Mouse (Mus musculus) intestine, embryonic 14.5 days (tissue): Measurements from ENCODE around the gene Bbof1. TPM values are rescaled to one million over a fixed set of nuclear protein-coding genes. Genes with fewer than 3 reads are reported as not detected.
A peak's percentile ranks its signal among the peaks of the same experiment; 100 is the strongest.

Experiments used
- ATAC-seq: fragments of 200-750 bp; cut with Nextera tagmentation; replicated peaks from 2 replicates; pipeline ENCODE4 v1.8.0; 2017; ENCODE audit warnings: low read depth, moderate number of reproducible peaks, moderate TSS enrichment, moderate library complexity; ENCODE audit not compliant: low FRiP score, low TSS enrichment
- DNase-seq: peaks from one replicate; pipeline ENCODE4 v3.0.0-alpha.2; 2018; ENCODE audit warnings: low spot score
- H3K27ac ChIP-seq: fragments of 300-500 bp; sonication (generic); 2 replicates; pipeline ENCODE4 v1.5.1; 2014; ENCODE audit warnings: low read depth, mild to moderate bottlenecking, control low read depth
- H3K27me3 ChIP-seq: fragments of 300-500 bp; sonication (generic); replicated peaks from 2 replicates; pipeline ENCODE4 v1.6.1; 2014; ENCODE audit warnings: low read length, control low read depth; ENCODE audit not compliant: control insufficient read depth, insufficient read depth
- H3K36me3 ChIP-seq: fragments of 300-500 bp; sonication (generic); 2 replicates; pipeline ENCODE4 v1.6.1; 2014; ENCODE audit warnings: low read length, control low read depth; ENCODE audit not compliant: control insufficient read depth, insufficient read depth
- H3K4me1 ChIP-seq: fragments of 300-500 bp; sonication (generic); replicated peaks from 2 replicates; pipeline ENCODE4 v1.6.1; 2014; ENCODE audit warnings: low read length, control low read depth, mixed read lengths; ENCODE audit not compliant: control insufficient read depth, insufficient read depth
- H3K4me2 ChIP-seq: fragments of 300-500 bp; sonication (generic); 2 replicates; pipeline ENCODE4 v1.6.1; 2014; ENCODE audit warnings: low read length
- H3K4me3 ChIP-seq: fragments of 300-500 bp; sonication (generic); 2 replicates; pipeline ENCODE4 v1.5.1; 2014; ENCODE audit warnings: low read depth, low read length, control low read depth, mixed read lengths
- H3K9ac ChIP-seq: fragments of 300-500 bp; sonication (generic); 2 replicates; pipeline ENCODE4 v1.6.1; 2014; ENCODE audit warnings: mild to moderate bottlenecking, low read length
- H3K9me3 ChIP-seq: fragments of 300-500 bp; sonication (generic); 2 replicates; pipeline ENCODE4 v1.6.1; 2016; ENCODE audit warnings: low read length, control low read depth; ENCODE audit not compliant: control insufficient read depth
- WGBS: fragments of 180-500 bp; shearing (Covaris S2); extraction: QIAGEN DNeasy Blood & Tissue Kit; methylation state at CpG from one replicate; pipeline ENCODE4 v1.1.7; 2014; 5-methylcytosine and 5-hydroxymethylcytosine counted together
- polyA plus RNA-seq: library from polyadenylated mRNA; unstranded; fragments of >200 nt; fragmentation: Nextera tagmentation; extraction: Ambion mirVana; gene quantifications from 2 replicates; pipeline ENCODE4 v1.2.1, GENCODE M21; 2014

Gene Bbof1
- polyA plus RNA-seq, 1 experiment from 2014 or later = 1.2 TPM

DNA sequence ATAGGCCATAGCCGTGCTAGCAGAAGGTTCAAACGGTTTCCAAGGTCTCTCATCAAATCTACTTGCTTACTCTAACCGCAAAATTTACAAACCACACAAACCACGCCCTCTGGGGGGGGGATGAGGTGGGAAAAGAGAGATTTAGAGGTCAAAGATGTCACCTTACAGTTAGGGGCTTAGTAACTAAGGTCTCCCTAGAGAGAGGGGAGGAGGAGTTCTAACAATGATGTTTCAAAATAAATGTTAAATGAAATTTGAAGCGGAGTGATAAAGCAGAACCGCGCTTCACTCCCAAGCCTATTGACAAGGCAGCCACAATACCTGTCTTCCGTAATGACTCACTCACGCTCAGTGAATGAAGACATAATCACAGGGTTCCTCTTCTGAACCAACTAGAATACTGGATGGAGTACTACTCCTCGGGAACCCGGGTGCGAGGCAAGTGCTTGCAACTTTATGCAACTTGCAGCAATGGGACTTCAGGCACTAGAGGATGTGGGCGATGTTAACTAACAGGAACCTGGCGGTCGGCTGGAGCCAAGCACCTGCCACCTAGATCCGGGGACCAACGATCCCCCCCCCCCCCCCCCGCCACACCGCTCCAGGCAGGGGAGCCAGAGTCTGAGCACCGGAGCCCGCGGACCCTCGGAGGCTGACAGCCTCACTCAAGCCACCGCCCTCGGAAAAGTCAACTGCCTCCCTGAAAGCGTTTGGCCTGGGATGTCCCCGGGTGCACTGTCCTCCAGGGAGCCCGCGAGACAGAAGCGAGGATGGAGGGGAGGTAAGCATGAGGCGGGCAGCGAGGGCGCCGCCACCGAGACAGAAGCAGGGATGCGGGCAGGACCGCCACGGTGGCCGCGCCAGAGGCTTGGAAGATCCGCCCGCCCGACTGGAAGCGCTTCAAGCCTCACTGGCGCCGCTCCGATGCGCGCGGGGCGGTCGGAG lies 725 bp upstream of the Bbof1 start:
- no peak for DNase-seq
- Histone ChIP-seq H3K4me1 (peaks cover 5% of the 10 kb centered on the region; the same call in 1 of the 2 replicates), H3K36me3 (no peaks in the 10 kb centered on the region), H3K27ac (peak overlapping the region; percentile 59), H3K9ac (peak overlapping the region; percentile 67), H3K4me3 (peak overlapping the region; percentile 66), H3K4me2 (peak overlapping the region; percentile 65), H3K9me3 (no peaks in the 10 kb centered on the region), H3K27me3 (no peaks in the 10 kb centered on the region)
- 2% methylated on average over 52 of the region's 52 CpGs for WGBS
- ATAC-seq = peak; percentile 63

DNA sequence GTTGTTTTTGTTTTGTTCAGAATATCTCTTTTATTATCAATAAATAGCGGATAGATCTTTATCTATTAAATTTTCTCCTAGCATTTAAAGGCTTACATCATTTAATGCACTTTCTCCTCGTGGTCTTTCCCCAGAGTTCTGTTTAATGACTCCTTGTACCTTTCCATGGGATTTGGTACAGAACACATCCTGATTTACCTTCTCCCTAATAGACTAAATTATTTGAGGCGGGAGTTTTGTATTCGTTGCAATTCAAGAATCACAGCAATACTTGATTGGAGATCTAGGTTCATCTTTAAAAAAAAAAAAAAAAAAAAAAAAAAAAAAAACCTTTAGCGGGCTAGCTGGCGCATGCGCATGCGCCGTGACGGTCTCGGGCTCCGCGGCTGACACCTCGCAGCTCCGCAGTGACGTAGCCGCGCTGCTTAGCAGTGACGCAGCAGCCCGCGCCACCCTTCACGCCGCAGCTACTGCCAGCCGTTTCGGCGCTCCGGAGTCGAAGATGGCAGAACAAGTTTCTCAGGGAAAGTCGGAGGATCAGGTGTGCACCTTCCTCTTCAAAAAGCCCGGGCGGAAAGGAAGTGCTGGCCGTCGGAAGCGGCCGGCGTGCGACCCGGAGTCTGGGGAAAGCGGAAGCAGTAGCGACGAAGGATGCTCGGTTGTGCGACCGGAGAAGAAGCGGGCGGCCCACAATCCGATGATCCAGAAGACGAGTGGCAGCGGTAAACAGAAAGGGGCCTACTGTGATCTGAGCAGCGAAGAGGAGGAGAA lies 8.1 kb downstream of the Bbof1 start, which contains the start of gene Rnf113a2:
TSS of gene Rnf113a2 (plus strand) at position 363 of the 771 bp plus-strand sequence.
- 3% methylated on average over 50 of the region's 50 CpGs for WGBS
- H3K4me3 ChIP-seq = peak within 1 kb of the TSS; percentile 59
- H3K27me3 ChIP-seq = no peaks in the 10 kb centered on the region
- DNase-seq = peak; percentile 90
- peak within 1 kb of the TSS; percentile 68 for H3K9ac ChIP-seq
- H3K4me2 ChIP-seq = peak within 1 kb of the TSS; percentile 80
- peak within 1 kb of the TSS; percentile 59 for H3K27ac ChIP-seq
- peaks cover 2% of the 10 kb centered on the region; the same call in 1 of the 2 replicates for H3K9me3 ChIP-seq
- peak; percentile 89; the same call in 1 of the 2 replicates for ATAC-seq
- H3K4me1 ChIP-seq = 0 out of 2 replicates have a peak, but pooled peaks cover 3% of the 10 kb centered on the region
- no peaks in the 10 kb centered on the region for H3K36me3 ChIP-seq

DNA sequence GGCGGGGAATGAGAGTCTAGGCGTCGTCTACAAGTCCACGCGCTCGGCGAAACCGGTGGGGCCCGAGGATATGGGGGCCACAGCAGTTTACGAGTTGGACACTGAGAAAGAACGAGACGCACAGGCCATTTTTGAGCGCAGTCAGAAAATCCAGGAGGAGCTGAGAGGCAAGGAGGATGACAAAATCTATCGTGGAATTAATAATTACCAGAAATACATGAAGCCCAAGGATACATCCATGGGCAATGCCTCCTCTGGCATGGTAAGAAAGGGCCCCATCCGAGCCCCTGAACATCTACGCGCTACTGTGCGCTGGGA lies 8.7 kb downstream of the Bbof1 start:
- DNase-seq = no peak
- Histone ChIP-seq H3K36me3 (no peaks in the 10 kb centered on the region), H3K4me2 (peak overlapping the region; percentile 80), H3K4me3 (peak overlapping the region; percentile 59), H3K9ac (peak overlapping the region; percentile 68), H3K27ac (peak overlapping the region; percentile 59), H3K9me3 (peaks cover 2% of the 10 kb centered on the region; the same call in 1 of the 2 replicates), H3K27me3 (no peaks in the 10 kb centered on the region), H3K4me1 (0 out of 2 replicates have a peak, but pooled peaks cover 3% of the 10 kb centered on the region)
- 37% methylated on average over 18 of the region's 18 CpGs for WGBS
- ATAC-seq = 0 out of 2 replicates have a peak, but pooled peaks have one; percentile 15

DNA sequence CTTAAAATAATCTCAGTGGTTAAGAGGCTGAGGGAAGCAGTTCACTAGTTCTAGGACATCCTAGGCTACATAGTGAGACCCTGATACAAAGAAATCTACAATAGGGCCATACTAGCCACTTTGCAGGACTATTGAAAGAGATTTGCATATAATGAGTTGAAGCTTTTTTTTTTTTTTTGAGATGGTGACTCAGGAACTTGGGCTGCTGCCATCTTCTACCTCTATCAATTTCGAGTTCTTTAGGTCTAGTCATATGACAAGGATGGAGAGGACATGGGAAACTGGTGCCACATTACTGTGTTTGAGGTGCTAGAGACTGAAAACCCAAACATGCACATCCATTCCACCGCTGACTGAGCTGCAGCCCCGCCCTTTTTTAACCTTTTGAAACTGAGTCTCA lies 15.1 kb downstream of the Bbof1 start:
- ATAC-seq = no peak

DNA sequence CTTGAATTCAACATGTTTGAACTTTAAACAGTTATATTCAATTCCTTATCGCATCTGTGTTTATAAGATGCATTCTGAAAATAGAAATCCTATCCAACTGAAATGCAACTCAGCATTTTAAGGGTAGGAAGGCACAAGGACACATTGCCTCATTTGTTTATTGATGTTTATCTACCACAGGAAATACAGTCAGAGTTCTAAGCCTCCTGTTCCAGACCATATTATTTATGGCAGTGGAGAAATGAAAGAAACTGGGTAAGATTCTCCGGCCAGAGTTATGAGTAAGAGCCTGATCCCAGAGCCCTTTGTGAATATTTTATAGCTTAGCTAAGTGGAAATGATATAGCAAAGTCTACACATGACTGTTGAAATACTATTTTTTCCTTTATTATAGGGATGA lies 21.0 kb downstream of the Bbof1 start:
- Histone ChIP-seq H3K27me3 (no peaks in the 10 kb centered on the region), H3K4me2 (no peak overlapping the region), H3K4me1 (no peaks in the 10 kb centered on the region), H3K4me3 (no peak overlapping the region), H3K9ac (no peak overlapping the region), H3K9me3 (no peaks in the 10 kb centered on the region), H3K36me3 (peaks cover 14% of the 10 kb centered on the region; the same call in 1 of the 2 replicates), H3K27ac (no peak overlapping the region)
- no peak for ATAC-seq
- DNase-seq = no peak
- WGBS = 72% methylated on average over 2 of the region's 2 CpGs

More for the DNA sequence above, 15.1 kb downstream of the Bbof1 start:
- H3K4me3 ChIP-seq = no peak overlapping the region
- no peaks in the 10 kb centered on the region for H3K4me1 ChIP-seq
- no peak for DNase-seq
- H3K4me2 ChIP-seq = no peak overlapping the region
- no peaks in the 10 kb centered on the region for H3K36me3 ChIP-seq
- no peak overlapping the region for H3K9ac ChIP-seq
- no peak overlapping the region for H3K27ac ChIP-seq
- H3K9me3 ChIP-seq = no peaks in the 10 kb centered on the region
- 67% methylated on average over 3 of the region's 3 CpGs for WGBS
- H3K27me3 ChIP-seq = no peaks in the 10 kb centered on the region

DNA sequence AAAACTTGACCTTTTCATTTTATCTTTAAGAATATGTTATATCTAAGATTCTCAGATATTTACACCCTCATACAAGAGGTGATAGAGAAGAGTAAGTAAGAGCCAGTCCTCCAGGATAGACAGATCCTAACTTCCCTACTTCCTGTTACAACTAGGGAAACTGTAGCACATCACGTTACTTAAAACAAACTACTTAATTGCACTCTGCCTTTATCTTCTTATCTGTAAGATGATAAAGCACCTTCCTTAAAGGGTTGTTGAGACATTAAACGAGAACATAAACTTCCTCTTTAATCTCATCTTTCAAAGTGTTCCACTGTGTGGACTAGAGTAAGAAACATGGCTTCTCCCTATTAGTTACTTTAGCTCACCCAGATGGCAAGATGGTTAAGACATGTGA lies 29.8 kb downstream of the Bbof1 start:
- ATAC-seq (no peak), DNase-seq (no peak)
- Histone ChIP-seq H3K9me3 (no peaks in the 10 kb centered on the region), H3K4me3 (no peak overlapping the region), H3K4me1 (no peaks in the 10 kb centered on the region), H3K9ac (no peak overlapping the region), H3K27me3 (no peaks in the 10 kb centered on the region), H3K27ac (no peak overlapping the region), H3K4me2 (no peak overlapping the region), H3K36me3 (peaks cover under 1% of the 10 kb centered on the region; the same call in 1 of the 2 replicates)
- WGBS = 45% methylated on average over 2 of the region's 2 CpGs

DNA sequence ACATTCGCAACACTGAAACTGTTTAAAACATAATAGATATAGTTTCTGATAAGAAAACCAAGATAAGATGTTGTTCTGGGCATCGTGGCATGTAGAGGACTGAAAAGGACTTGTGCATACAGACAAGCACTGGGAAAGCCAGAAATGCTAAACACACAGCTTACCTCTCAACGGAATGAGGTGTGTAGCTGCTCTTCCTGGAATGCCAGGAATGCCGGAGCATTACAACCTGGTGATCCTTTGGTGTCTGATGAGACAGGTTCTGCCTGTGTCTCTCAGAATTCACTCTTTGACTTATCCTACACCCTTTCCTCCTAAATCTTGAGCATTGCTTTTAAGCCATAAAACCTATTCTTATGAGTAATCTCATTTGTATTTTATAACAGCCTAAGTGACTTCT lies 33.7 kb downstream of the Bbof1 start:
- Histone ChIP-seq H3K27ac (no peak overlapping the region), H3K36me3 (no peaks in the 10 kb centered on the region), H3K9me3 (no peaks in the 10 kb centered on the region), H3K4me3 (no peak overlapping the region), H3K9ac (no peak overlapping the region), H3K4me2 (no peak overlapping the region), H3K4me1 (no peaks in the 10 kb centered on the region), H3K27me3 (no peaks in the 10 kb centered on the region)
- 64% methylated on average over 4 of the region's 4 CpGs for WGBS
- ATAC-seq (no peak), DNase-seq (no peak)

DNA sequence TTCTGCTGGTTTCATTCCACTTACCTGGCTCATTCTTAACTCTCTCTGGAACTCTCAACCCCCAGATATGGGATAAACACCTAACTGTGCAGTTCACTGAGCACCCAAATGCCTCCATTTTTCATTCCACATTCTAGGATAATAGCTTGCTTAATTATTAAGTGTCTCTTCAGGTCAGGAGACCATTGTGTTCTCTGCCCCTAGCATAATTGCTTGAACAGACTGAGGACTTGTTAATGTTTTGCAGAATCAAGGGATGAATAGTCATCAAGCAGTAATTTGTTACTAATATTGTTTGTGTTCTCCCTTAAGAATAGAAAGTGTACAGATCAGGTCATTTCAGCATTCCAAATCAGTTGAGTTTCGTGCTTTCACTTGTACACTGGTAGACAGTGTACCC lies 38.5 kb downstream of the Bbof1 start:
- H3K4me2 ChIP-seq = no peak overlapping the region
- WGBS = 81% methylated on average over 1 of the region's 1 CpGs
- no peaks in the 10 kb centered on the region for H3K9me3 ChIP-seq
- ATAC-seq (no peak), DNase-seq (no peak)
- H3K4me3 ChIP-seq = no peak overlapping the region
- peaks cover 8% of the 10 kb centered on the region for H3K4me1 ChIP-seq
- H3K27me3 ChIP-seq = no peaks in the 10 kb centered on the region
- H3K27ac ChIP-seq = no peak overlapping the region
- H3K36me3 ChIP-seq = no peaks in the 10 kb centered on the region
- no peak overlapping the region for H3K9ac ChIP-seq
